Mouse (Mus musculus): ENCODE results near the gene Slco3a1.

- TF ChIP-seq MAFK (IDR thresholded peaks at IDR 0.05; ENCODE audit: insufficient read depth, low read depth, low read length) (no peak), HCFC1 (IDR thresholded peaks at IDR 0.05; ENCODE audit: borderline replicate concordance, insufficient read depth, low read length) (no peak), CHD2 (IDR thresholded peaks at IDR 0.05; ENCODE audit: low read depth, low read length) (no peak)
Measured at GRCm38 (mm10) chr7:74491683-74492355, 62.8 kb downstream of the Slco3a1 start.
